Mouse (Mus musculus) spleen, postnatal 4 days (tissue): ENCODE measurements around the gene Cort.
A peak's percentile ranks its signal among the peaks of the same experiment; 100 is the strongest.
"Not testable (repeated sequence)": the region's sequence is repeated elsewhere in the genome, so short reads cannot be mapped to it uniquely, and the experiment has no call there.

Source experiments
- DNase-seq, 2 experiments: peaks; one replicate each; pipeline ENCODE4 v3.0.0; 2022; ENCODE audit warnings: low spot score in 2 of 2

Gene Cort

DNA sequence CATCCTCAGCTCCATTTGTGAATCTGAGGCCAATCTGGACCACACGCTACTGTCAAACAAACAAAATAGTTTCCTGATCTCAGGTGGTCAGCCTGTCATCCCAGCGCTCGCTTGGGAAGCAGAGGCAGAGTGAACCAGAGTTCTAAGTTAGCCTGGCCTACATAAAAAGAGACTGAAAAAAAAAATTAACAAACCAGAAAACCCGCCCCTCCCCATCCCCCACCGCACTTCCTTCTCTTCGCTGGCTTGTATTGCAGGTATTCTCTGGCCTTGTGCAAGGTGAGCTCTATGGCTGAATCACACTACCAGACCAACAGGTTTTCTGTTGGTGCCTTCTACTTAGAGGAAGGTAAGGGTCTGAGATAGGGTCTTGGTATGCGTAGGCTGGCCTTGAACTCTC is 21.0 kb upstream of the Cort start:
- DNase-seq = no peak

- DNase-seq = no peak
These were observed 18.6 kb upstream of the Cort start for GRCm38 (mm10) chr4:149145151-149145550.

GRCm38 (mm10) chr4:149144459-149144858 is 17.9 kb upstream of the Cort start:
- peak; percentile 72 to 88 for DNase-seq

DNA sequence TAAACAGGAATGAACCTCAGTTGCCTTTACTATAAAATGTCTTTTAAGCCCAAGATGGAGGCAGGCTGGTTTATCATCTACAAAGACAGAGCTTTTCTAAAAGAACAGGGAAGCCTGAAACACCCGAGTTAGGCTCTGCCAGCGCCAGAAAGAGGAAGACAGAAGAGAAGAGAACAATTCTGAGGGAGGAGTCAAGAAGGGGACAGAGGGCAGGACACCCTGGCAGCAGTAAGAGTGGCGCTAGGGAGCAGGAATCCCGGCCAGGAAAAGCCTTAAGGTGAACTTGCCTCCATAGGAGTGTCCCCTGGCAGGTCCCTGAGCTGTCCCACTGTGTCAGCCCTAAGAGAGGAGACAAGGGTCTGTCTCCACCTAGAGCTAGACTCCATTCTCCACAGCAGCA is 17.0 kb upstream of the Cort start:
- no peak for DNase-seq

- no peak for DNase-seq
These were observed 12.0 kb upstream of the Cort start for GRCm38 (mm10) chr4:149138515-149138914.

GRCm38 (mm10) chr4:149136982-149137770 is 10.6 kb upstream of the Cort start, which contains the start of gene Cenps:
Cenps (minus strand) TSS chr4:149137629.
- peak; percentile 91 to 99 for DNase-seq

- no peak for DNase-seq
These were observed 9.7 kb upstream of the Cort start for GRCm38 (mm10) chr4:149136116-149136850.

DNA sequence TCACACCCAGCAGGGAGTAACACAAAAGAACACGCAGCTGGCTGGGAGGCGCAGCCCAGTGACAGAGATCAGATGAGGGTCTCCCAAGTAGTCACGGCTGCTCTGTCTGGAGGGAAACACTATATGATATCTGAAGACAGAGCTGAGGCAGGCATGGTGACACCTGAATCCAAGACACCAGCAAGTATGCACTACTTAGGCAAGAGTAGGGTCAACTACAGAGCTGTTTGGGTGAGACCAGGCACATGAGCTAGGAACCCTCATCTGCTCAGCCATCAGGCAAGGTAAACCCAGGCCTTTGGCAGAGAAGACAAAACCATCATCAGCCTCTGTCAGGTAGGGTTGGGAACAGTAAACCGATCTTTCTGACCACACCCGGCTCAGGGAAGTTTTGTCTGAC is 6.8 kb upstream of the Cort start:
- no peak for DNase-seq

GRCm38 (mm10) chr4:149131789-149132565 is 5.4 kb upstream of the Cort start:
- DNase-seq = peak; percentile 59 to 75

- no peak for DNase-seq
These were observed 4.6 kb upstream of the Cort start for GRCm38 (mm10) chr4:149131021-149131752.

- no peak for DNase-seq
These were observed 1.9 kb upstream of the Cort start for GRCm38 (mm10) chr4:149128467-149128866.

- no peak for DNase-seq
These were observed 451 bp downstream of the Cort start for GRCm38 (mm10) chr4:149126115-149126509.

GRCm38 (mm10) chr4:149125341-149126114 is 1.0 kb downstream of the Cort start:
- no peak for DNase-seq

DNA sequence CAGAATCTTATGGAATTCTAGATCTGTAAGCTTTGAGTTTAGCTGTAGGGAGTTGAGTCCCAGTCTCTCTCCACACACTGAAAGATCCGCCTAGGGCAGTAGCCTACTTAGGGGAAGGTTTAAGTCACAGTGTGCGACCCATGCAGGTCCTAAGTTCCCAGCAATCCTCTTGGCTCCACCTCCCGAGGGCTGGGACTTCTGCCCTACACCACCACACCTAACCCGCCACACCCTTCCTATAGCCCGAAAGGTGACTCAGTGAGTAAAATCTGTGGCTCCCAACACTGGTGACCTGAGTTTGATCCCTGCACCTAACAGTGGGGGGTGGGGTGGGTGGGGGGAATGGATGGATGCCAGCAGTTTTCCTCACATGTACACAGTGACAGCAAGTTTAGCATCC is 3.1 kb downstream of the Cort start:
- DNase-seq = no peak

- not testable (repeated sequence) for DNase-seq
These were observed 6.5 kb downstream of the Cort start for GRCm38 (mm10) chr4:149119978-149120562.

DNA sequence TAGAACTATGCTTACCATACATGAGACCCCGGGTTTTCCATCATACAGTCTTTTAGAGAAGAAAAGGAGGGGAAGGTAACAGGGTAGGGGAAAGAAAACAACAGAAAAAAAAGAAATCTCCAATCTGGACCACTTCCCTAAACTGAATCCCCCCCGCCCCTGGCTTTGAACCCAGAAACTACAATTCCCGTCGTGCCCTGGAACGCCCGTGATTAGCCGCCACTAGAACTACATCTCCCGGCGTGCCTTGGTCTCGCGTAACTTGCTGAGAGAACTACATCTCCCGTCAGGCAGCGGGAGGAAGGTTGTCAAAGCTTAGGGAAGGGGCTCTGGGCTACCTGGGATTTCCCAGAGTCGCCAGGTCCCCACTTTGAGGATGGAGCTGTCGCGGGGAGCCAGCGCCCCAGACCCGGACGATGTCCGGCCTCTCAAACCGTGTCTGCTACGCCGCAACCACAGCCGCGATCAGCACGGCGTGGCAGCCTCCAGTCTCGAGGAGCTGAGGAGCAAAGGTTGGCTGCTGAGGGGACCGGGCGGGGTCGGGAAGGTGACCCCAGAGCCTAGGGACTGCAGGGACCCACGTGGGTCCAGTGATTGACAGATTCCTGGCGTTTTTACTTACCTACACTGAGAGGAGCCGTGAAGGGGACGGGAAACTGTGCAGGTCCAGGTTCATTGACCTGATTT is 22.5 kb downstream of the Cort start, which contains the start of gene Dffa:
Gene Dffa (plus strand): TSS at position 272 of the 687 bp plus-strand sequence.
- DNase-seq = peak; percentile 87 to 93

- no peak for DNase-seq
These were observed 25.1 kb downstream of the Cort start for GRCm38 (mm10) chr4:149101456-149101855.

DNA sequence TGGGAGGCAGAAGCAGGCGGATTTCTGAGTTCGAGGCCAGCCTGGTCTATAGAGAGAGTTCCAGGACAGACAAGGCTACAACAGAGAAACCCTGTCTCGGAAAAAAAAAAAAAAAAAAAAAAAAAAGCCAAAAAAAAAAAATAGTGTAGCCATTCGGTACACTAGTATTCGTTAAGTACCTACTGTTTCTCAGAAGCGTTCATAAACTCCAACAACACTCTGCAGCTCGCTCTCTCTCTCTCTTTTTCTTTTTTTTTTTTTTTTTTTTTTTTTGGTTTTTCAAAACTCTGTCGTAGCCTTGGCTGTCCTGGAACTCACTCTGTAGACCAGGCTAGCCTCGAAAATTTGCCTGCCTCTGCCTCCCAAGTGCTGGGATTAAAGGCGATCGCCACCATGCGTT is 26.1 kb downstream of the Cort start:
- DNase-seq = not testable (repeated sequence)

DNA sequence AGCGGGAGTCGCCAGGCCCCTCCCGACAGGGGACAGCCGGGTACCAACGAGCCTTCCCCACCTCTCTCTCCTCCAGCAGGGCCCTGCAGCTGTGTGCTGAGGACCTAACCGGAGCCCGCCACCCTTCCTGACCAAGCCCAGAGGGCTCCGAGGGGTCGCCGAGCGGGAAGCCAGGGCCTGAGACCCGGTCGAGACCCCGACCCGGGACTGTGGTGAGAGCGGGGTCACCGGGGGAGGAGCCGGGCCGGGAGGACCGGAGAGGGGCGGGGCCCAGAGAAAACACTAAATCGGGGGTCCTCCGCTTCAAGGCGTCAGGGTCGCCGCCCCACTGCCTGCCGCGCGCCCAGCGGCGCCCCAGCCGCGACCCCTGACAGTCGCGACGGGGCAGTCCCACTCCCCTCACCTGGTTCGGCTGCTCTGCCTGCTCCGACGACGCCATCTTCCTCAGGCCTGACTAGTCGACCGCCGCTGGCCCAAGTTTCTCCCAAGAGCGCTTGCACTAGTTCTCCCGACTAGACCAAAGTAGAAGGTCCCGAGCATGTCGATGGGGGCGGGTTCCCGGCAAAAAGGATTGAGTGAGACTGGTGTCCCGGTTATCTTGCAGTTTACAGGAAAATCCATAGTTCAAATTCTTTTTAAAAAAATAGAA is 27.1 kb downstream of the Cort start, which contains the start of gene Pex14:
Gene Pex14 (minus strand): TSS at position 508 of the 649 bp plus-strand sequence.
- peak; percentile 88 to 92 for DNase-seq
